Mouse (Mus musculus): ENCODE measurements around the gene Zfp692.

GRCm38 (mm10) chr11:58350628-58351027 is 43.8 kb downstream of the Zfp692 start:
- no peak for TF ChIP-seq CTCF (IDR thresholded peaks at IDR 0.05; ENCODE audit: low read depth, low read length)
- TF ChIP-seq TAL1 (conservative IDR thresholded peaks at IDR 0.05; ENCODE audit: low read depth, low read length) = no peak
- TF ChIP-seq GATA1 (IDR thresholded peaks at IDR 0.05; ENCODE audit: borderline replicate concordance, low read length) = no peak
- TF ChIP-seq POLR2AphosphoS5 (IDR thresholded peaks at IDR 0.05; ENCODE audit: insufficient replicate concordance, low read depth, low read length) = no peak

All from G1E (cell line).